Mouse (Mus musculus): ENCODE data around the gene Map2k2.

The Map2k2 gene

DNA sequence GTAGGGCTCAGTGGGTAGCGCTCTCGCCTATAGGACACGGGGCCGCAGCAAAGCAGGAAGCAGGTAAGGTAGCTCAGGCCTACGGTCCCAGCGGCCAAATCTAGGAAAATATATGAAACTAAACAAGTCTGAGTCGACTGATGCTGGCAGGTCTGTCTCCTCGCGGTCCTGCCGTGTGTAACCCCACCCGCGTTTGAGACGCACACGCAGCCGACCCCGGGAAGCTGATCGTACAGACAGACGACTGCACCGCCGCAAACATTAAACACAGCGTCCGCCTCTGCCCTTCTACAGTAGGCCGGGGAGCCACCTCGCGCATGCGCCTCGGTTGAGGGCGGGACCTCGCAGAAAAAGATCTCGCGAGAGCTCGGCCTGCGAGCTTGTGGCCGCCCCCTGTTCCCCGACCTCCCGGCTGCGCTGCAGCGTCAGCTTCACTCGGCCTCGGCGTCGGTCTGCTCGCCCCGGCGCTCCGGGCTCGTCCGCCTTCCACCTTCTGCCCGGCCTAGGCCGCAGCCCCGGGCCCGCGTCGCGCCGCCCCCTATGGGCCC is at the start of gene Map2k2:
Map2k2 (plus strand) TSS at position 351 of the 548 bp plus-strand sequence.
- DNase-seq (ENCODE audit: low read depth, low spot score), result peak; percentile 97

DNA sequence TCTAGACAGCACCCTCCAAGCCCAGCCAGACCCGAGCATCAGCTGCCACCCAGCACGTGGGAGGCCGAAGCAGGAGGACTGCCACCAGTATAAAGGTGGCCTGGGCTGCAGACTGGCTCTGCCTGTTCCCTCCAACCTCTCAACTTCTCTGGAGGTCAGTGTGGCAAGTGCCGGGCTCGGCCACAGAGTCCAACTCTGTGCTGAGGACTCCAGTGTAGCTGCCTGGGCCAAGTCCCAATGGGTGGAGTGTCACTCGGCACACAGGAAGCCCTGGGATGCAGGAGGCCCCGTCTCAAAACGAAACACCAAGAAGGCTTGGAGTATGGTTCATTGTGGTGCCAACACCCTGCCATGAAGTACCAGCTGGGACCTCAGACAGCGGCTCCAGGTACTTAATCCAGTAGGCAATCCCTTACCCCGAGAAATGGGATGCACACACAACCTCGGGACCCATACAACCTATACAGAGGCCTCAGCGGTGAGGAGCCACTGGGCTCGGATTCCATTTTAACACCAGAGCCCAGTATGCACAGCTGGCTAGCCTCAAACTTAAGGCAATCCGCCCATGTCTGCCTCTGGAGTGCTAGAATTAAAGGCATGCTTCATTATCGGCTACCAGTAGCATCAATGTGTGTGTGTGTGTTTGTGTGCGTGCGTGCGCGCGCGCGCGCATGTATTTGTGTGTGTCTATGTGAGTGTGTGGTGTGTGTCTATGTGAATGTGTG is 48.1 kb upstream of the Map2k2 start:
- DNase-seq (ENCODE audit: low read depth, low spot score), result no peak

DNA sequence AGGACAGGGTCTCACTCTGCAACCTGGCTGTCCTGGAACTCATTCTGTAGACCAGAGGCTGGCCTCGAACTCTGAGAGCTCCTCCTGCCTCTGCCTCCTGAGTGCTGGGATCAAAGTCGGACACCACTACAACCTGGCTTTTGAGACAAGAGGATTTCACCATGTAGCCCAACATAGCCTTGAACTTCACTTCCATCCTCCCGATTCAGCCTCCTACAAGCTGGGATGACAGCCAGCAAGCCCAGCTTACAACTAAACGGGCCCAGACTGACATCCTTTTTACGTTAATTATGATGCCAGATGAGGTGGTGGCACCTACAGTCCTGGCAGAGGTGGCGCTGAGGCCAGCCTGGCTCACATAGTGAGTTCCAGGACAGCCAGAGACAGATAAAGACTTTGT is 46.8 kb upstream of the Map2k2 start:
- no peak for DNase-seq (ENCODE audit: low read depth, low spot score)

DNA sequence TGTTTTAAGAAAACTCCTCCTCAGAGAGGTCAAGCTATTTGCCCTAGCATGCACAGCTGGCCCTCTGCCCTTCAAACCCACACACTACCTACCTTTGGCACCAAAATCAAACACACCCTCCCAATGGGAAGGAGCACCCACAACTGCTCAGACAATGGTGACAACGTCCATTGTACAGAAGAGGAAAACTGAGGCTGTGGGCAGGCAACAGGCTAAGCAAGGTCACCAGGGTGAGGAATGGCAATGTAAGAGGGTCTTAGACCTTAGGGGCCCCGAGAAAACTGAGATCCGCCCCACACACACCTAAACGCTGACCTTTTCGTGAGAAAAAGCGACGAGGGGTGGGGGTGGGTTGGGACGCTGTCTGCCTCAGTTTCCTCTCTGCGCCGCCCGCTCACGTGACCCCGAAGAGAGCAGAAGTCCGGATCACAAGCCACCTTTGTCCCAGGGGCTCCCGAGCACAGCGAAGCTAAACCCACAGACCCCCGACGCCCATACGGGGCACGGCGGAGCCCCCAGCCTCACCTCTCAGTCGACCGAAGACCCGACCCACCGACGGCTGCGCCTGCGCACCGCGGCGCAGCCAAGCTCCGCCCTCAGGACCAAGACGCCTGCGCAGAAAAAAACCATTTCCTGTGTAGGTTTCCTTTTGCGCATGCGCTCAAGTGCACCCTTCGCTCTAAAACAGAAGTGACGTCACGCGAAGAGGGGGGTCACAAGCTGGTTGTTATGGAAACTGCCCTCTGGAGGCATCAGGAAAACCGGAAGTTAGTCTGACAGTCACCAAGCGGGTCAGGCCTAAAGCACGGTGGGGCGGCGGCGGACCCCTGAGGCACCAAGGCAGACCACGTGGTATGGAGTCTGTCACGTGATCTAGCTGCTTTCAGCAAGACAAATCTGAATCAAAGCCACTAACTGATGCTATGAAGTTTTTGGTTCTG is 45.8 kb upstream of the Map2k2 start, which contains the start of gene Sgta:
Sgta (minus strand) TSS at position 579 of the 941 bp plus-strand sequence.
- peak; percentile 100 for DNase-seq (ENCODE audit: low read depth, low spot score)

DNA sequence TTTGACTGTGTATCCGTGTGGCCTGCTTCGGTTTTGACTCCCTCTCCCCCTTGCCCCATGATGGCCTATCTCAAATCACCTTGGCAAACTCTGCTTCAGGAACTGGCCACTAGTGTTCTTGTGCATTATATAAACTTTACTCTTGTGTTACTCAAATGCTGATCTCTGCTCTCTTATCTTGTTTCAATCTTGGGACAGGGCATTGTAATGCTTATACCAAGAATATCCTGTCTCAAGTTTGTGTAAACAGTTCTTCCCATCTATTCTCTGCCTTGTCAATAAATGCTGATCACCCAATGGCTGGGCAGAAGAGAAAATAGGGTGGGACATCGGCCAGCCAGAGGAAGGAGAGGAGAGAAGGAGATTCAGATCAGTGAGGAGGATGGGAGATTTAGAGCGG is 43.0 kb upstream of the Map2k2 start:
- DNase-seq (ENCODE audit: low read depth, low spot score), result peak; percentile 60

DNA sequence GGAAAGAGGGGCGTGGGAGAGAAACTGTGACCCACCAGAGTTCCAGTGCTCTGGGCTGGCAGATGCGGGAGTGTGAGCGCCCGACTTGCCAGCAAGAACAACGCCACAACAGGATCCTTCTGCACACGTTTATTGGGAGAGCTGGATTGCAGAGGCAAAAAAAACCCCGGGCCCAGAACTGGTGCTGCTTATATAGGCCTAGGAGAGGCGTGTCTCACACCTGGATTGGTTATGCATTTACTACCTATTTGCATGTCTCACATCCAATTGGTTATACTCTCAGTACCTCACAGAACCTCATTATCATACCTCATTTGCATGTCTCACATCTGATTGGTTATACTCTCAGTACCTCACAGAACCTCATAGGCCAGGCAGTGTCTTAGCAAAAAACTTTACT is 41.2 kb upstream of the Map2k2 start:
- DNase-seq (ENCODE audit: low read depth, low spot score), result peak; percentile 66

DNA sequence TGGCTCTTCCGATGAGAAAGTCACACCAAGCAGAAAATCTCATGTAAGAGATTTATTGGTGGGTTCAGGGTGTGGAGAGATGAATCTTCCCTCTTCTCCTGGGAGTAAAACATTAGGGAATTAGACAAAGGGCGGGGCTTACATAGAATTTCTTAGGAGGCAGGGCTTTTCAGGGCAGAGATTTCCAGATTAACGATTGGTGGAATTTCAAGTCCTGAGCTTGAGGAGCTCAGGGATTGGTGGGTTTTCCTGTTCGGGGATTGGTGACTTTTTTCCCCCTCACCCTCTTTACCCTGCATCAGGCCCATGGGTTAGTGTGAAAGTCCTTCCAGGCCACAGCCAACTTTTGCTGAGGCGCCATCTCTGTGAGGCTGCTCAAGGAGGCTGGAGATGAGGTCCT is 37.0 kb upstream of the Map2k2 start:
- DNase-seq (ENCODE audit: low read depth, low spot score), result peak; percentile 72

DNA sequence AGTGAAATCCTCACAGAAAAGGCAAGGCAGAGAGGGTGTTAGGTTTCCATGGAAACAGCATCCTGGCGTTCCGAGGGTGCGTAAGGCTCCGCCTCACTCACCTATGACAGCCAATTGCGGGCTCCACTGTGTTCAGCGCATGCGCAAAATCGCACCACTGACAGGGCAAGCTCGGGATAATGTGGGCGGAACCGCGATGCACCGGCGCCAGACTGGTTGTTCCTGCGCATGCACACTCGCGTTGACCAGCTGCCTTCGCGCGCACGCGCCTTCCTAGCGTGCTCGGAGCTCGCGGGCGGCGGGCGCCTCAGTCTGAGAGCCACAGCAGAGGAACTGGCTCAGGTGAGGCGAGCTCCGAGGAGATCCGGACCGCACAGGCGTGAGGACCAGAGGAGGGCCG is 35.9 kb upstream of the Map2k2 start, which contains the start of gene Thop1:
Thop1 (plus strand) TSS at position 200 of the 400 bp plus-strand sequence.
- peak; percentile 100 for DNase-seq (ENCODE audit: low read depth, low spot score)

DNA sequence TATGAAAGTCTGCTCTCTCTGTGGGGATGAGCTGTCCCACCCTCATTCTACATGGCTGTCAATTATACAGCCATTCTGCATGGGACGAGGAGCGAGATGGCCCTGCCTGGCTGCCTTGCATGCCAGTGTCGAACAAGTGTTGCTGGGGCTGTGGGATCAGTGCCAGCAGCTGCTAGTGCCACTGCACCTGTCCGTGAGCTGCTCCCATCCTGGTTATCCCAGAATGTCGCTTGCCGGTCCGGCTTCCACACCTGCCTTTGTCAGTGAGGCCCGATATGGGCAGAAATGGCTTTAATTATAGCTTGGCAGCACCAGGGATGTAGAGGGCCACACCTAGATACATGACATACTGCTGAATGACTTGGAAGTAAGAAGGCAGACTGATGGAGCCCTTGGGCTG is 33.4 kb upstream of the Map2k2 start:
- no peak for DNase-seq (ENCODE audit: low read depth, low spot score)

DNA sequence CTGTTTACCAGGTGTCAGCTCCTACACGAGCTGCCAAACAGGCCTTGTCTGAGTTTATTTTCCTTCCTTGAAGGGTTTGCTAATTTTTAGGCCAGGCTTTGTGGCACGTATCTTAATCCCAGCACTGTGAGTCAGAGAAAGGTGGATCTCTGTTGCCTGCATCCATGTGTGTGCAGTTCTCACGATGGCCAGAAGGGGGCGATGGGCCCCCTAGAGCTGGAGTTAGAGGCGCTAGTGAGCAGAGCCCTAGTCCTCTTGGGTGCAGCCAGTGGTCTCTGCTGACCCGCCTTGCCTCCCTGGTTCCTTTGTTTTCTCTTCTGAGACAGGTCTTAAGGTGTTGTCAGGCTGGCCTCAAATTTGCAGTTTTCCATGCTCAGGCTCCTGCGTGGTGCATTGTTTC is 32.3 kb upstream of the Map2k2 start:
- peak; percentile 75 for DNase-seq (ENCODE audit: low read depth, low spot score)

DNA sequence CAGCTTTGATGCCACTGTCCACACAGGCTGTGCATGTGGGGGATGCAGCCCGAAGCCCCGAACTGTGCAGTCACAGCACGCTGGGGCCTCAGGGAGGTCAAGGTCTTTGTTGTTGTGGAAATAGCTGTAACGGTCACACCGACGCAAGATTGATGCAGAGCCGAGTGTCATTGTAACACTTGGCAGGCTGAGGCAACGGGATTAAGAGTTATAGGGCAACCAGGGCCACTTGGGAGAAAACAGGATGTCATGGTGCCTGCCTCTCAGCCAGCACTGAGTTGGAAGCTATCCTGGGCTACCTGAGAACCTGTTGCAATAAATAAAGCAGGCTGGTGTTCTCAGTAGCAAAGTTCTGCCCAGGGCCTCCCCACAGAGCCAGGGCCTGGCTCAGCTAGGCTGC is 30.0 kb upstream of the Map2k2 start:
- no peak for DNase-seq (ENCODE audit: low read depth, low spot score)

DNA sequence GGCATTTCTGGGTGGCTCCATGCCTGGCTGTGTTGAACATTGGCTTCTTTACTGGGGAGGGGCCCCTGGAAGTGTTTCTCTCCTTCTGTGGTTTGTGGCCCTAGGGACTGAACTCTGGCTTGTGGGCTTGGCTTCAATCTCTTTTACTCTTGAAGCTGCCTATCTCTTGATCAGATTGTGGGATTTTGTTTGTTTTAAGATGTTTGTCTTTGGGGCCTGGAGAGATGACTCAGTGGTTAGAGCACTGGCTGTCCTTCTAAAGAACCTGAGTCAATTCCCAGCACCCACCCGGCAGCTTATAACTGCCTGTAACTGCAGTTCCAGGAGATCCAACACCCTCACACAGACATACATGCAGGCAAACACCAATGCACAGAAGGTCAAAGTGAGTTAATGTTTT is 29.4 kb upstream of the Map2k2 start:
- no peak for DNase-seq (ENCODE audit: low read depth, low spot score)

DNA sequence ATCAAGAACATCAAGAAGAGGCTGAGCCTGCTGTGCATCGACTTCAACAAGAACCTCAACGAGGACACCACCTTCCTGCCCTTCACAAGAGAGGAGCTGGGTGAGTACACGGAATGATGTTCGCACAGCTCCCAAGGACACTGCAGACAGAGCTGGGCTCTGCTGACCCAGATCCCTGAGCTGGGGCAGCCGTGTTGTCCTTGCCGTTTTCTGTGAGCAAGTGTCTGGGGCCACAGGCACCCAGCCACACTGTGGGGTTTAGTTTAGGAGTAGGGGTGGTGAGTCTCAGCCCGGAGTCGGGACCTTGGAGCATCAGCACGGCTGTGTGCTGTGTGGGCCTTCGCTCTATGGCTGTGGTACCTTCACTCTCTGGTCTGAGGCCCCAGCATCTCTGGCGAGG is 27.8 kb upstream of the Map2k2 start:
- no peak for DNase-seq (ENCODE audit: low read depth, low spot score)

DNA sequence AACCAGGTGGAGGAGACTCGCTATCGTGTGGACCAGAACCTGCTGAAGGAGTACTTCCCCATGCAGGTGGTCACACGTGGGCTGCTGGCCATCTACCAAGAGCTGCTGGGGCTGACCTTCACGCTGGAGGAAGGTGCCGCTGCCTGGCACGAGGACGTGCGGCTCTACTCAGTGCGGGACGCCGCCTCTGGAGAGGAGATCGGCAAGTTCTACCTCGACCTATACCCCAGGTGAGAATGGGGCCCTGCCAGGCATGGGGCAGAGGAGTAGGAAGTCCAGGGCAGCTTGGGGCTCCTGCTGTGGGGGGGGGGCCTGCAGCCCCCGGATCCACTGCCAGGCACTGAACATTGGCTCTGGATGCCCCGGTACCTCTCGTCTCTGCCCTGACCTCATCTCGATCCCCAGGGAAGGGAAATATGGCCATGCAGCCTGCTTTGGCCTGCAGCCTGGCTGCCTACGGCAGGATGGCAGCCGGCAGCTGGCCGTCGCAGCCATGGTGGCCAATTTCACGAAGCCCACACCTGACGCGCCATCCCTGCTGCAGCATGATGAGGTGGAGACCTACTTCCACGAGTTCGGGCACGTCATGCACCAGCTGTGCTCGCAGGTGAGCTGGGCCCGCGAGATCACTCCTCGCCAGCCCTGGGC is 25.6 kb upstream of the Map2k2 start:
- DNase-seq (ENCODE audit: low read depth, low spot score), result no peak

DNA sequence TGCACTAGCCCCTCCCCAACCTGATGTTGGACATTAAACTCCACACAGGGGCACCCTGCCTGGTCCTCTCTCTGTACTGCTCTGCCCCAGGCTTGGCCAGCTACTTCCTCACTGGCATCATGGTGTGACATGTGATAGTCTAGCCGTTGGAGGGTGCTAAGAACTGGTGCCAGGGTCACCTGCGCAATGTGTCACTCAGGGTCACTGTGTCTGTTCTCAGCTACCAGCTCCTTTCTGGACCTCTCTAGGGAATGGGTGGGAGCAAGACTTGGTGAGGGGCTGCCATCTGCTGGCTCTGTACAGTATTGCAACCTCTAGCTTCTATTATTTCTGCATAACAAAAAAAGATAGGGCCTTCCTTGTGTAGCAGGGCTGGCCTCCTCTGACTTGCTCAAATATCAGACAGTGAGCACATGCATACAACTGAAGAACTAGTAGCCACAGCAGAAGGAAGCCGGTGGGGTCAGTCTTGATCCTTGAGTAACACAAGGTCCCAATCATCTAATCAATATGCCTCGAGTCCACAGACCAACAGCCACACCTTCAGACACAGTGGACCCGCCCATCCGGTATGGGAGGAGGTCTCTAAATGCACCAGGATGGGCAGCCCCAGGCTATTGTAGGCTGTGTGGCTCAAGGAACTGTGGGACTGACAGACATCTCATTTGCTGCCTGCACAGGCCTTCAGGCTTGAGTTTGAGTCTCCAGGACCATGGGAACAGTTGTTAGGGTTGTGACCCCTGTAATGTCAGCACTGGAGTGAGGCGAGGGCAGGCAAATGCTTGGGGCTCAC is 23.4 kb upstream of the Map2k2 start:
- DNase-seq (ENCODE audit: low read depth, low spot score), result peak; percentile 93

DNA sequence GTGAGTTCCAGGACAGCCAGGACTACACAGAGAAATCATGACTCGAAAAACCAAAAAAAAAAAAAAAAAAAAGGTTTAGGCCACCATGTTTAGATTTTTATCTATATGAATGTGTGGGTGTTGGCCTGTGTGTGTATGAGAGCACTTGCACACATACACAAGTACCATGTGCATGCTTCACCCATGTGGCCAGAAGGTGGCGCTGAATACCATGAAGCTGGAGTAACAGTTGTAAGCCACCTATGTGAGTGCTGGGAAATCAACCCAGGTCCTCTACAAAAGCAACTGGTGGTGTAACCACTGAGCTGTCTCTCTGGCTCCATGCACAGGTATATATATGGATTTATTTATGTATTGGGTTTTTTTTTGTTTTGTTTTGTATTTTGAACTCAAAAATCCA is 18.7 kb upstream of the Map2k2 start:
- peak; percentile 92 for DNase-seq (ENCODE audit: low read depth, low spot score)

DNA sequence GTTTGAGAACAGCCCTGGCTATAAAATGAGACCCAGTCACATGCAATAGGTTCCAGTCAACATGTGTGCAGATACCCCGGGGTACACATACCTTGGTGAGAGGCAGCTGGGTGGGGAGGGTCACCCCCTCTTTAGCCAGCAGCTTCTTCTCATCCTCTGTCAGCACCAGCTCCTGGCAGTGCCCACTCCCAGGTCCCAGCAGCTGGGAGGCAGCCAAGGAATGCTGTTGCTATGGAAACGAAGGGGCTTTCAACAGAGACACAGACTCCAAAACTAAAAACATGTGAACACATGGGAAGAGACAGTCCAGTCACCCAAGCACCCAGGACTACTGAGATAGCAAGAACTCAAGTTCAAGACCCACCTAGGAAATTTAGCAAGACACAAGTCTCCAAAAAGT is 16.5 kb upstream of the Map2k2 start:
- DNase-seq (ENCODE audit: low read depth, low spot score), result no peak

DNA sequence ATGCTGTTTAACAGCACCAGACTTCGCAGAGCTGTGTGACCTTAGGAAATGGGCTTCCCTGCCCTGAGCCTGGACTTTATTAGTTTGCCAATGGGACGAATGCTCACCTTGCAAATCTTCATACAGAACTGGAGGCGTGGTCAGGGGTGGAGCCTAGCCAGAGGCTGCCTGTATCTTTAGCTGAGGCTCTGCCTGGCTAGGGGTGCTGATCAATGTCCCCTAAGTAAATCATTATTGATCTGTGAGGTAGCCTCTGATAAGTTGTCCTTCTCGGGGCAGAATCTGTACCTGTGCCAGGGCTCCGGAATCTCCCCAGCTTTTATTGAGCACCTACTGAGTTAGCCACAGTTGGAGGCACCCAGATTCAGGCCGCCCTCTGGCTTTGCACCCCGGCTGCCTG is 15.1 kb upstream of the Map2k2 start:
- no peak for DNase-seq (ENCODE audit: low read depth, low spot score)

DNA sequence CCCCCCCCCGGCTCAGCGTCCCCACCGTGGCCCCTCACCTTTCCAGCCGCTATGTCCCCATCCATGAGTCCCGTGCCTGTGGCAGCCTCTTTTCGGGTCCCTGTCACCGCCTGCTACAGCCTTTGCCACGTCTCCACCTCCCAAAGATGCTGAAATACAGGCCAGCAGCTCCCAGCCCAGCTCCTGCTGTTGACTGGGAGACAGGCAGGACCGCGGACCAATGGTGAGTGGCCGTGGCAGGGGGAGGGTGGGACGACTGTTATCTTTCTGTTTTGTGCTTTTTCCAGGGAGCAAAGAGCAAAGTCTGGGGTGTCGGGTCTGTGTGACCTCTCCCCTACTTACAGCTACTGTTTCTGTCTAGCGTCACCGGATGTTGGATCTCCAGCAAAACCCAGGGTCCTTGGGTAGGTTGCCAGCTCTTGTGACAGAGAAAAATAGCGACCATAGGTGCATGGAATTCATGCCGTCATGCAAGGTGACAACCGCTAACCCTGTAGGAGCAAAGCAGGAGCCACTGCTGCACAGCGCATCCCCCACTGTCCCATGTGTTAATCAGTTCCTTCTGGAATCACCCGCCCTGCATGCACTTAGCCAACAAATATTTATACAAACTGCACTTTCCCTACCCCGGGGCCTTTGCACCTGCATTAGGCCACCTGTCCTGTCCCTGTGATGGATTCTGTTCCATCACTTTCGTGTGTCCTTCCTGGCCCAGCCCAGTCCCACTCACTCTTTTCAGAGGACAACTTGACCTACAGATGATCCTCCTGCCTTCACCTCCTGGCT is 13.1 kb upstream of the Map2k2 start:
- peak; percentile 49 for DNase-seq (ENCODE audit: low read depth, low spot score)

Measured in R1 (cell line).